Mouse (Mus musculus) G1E (cell line): ENCODE data around the gene Rnf180.

Source experiments
- CTCF ChIP-seq: IDR thresholded peaks from 2 replicates; pipeline ENCODE4 v1.5.1; 2012; ENCODE audit warnings: low read depth, low read length, inconsistent platforms, mixed read lengths
- GATA1 ChIP-seq: IDR thresholded peaks from 2 replicates; pipeline ENCODE4 v1.6.1; 2012; ENCODE audit warnings: borderline replicate concordance, low read length, inconsistent platforms, mixed read lengths
- TAL1 ChIP-seq: conservative IDR thresholded peaks from 2 replicates; pipeline ENCODE4 v1.6.1; 2012; ENCODE audit warnings: low read depth, low read length, inconsistent platforms, mixed read lengths

GRCm38 (mm10) chr13:105270394-105271094 lies 24.1 kb downstream of the Rnf180 start:
- TF ChIP-seq CTCF (no peak), GATA1 (no peak), TAL1 (no peak)
